Mouse (Mus musculus) kidney, postnatal 0 days (tissue): ENCODE measurements around the gene Mxi1. TPM values are rescaled to one million over a fixed set of nuclear protein-coding genes. Genes with fewer than 3 reads are reported as not detected.
A peak's percentile ranks its signal among the peaks of the same experiment; 100 is the strongest.

ENCODE experiments used
- ATAC-seq: fragments of 200-750 bp; cut with Nextera tagmentation; replicated peaks from 2 replicates; pipeline ENCODE4 v1.8.0; 2017; ENCODE audit warnings: low read depth, moderate number of reproducible peaks, moderate TSS enrichment, moderate library complexity; ENCODE audit not compliant: low FRiP score
- DNase-seq: peaks from one replicate; pipeline ENCODE4 v3.0.0-alpha.2; 2016; ENCODE audit warnings: low spot score
- H3K27ac ChIP-seq: fragments of 300-500 bp; sonication (generic); 2 replicates; pipeline ENCODE4 v1.5.1; 2014; ENCODE audit warnings: mild to moderate bottlenecking
- H3K27me3 ChIP-seq: fragments of 300-500 bp; sonication (generic); 2 replicates; pipeline ENCODE4 v1.6.1; 2014; ENCODE audit warnings: low read length, mixed read lengths; ENCODE audit not compliant: insufficient read depth
- H3K36me3 ChIP-seq: fragments of 300-500 bp; sonication (generic); 2 replicates; pipeline ENCODE4 v1.6.1; 2014; ENCODE audit warnings: low read length, mixed read lengths; ENCODE audit not compliant: insufficient read depth
- H3K4me1 ChIP-seq: fragments of 300-500 bp; sonication (generic); replicated peaks from 2 replicates; pipeline ENCODE4 v1.6.1; 2014; ENCODE audit warnings: antibody characterized with exemption, low read length, mixed read lengths; ENCODE audit not compliant: insufficient read depth
- H3K4me2 ChIP-seq: fragments of 300-500 bp; sonication (generic); 2 replicates; pipeline ENCODE4 v1.6.1; 2014; ENCODE audit warnings: mild to moderate bottlenecking, low read length, moderate library complexity, mixed read lengths
- H3K4me3 ChIP-seq: fragments of 300-500 bp; sonication (generic); replicated peaks from 2 replicates; pipeline ENCODE4 v1.5.1; 2014; ENCODE audit warnings: low read depth, low read length
- H3K9ac ChIP-seq: fragments of 300-500 bp; sonication (generic); 2 replicates; pipeline ENCODE4 v1.6.1; 2014; ENCODE audit warnings: low read depth, low read length
- H3K9me3 ChIP-seq: fragments of 300-500 bp; sonication (generic); replicated peaks from 2 replicates; pipeline ENCODE4 v1.6.1; 2016; ENCODE audit warnings: low read length, inconsistent platforms, mixed read lengths
- CTCF ChIP-seq: IDR thresholded peaks from 2 replicates; pipeline ENCODE4 v1.5.1; 2016; ENCODE audit warnings: antibody characterized with exemption, low read depth, mild to moderate bottlenecking, moderate library complexity
- WGBS: fragments of 180-500 bp; shearing (Covaris S2); extraction: QIAGEN DNeasy Blood & Tissue Kit; methylation state at CpG from one replicate; pipeline ENCODE4 v1.1.7; 2014; 5-methylcytosine and 5-hydroxymethylcytosine counted together
- polyA plus RNA-seq: library from polyadenylated mRNA; unstranded; fragments of >200 nt; fragmentation: Nextera tagmentation; extraction: Ambion mirVana; gene quantifications from 2 replicates; pipeline ENCODE4 v1.2.1, GENCODE M21; 2015

Gene Mxi1
- polyA plus RNA-seq, 1 experiment from 2014 or later = 55.0 TPM

DNA sequence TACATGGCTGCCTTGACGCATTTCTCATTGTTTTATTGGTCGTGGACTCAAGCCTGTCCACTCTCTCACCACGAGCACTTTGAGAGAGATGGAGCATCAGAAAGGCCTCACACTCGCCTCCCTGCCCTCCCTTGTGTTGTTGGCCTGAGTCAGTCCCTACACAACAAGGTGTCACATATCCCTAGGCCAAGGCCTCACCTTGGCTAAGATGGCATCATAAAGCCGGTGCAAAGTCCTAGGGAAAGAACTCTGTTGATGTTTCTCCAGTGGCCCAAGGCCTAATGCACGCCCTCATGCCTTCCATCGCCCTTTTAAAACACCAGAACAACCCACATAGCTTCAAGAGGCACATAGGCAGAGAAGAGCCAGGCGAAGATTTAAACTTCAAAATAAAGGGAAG is 30.1 kb upstream of the Mxi1 start:
- 79% methylated on average over 8 of the region's 8 CpGs for WGBS
- no peaks in the 10 kb centered on the region for H3K9me3 ChIP-seq
- H3K4me3 ChIP-seq = no peak overlapping the region
- no peaks in the 10 kb centered on the region; the same call in 1 of the 2 replicates for H3K4me1 ChIP-seq
- no peak for TF ChIP-seq CTCF
- DNase-seq (no peak), ATAC-seq (no peak)
- H3K27ac ChIP-seq = no peak overlapping the region
- H3K9ac ChIP-seq = no peak overlapping the region
- no peaks in the 10 kb centered on the region for H3K36me3 ChIP-seq
- H3K27me3 ChIP-seq = no peaks in the 10 kb centered on the region
- H3K4me2 ChIP-seq = no peak overlapping the region

DNA sequence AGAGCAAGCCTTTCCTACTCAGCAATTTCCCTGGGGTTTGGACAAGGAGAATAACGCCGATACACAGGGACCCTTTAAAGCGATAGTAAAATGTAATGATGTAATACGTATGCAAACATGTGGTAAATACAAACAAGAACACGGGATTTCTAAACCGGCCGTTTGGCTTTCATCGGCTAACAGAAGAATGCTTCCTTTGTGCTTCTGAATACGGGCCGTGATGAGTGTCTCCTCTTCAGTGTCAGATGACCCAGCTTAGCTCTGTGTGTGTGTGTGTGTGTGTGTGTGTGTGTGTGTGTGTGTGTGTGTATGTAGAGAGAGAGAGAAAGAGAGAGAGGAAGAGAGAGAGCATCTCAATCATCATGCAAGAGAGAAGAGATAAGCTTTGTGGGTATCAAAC is 27.7 kb upstream of the Mxi1 start:
- H3K27ac ChIP-seq = no peak overlapping the region
- TF ChIP-seq CTCF = no peak
- DNase-seq (no peak), ATAC-seq (no peak)
- H3K27me3 ChIP-seq = no peaks in the 10 kb centered on the region
- no peak overlapping the region for H3K9ac ChIP-seq
- no peaks in the 10 kb centered on the region for H3K36me3 ChIP-seq
- H3K9me3 ChIP-seq = no peaks in the 10 kb centered on the region
- 83% methylated on average over 10 of the region's 10 CpGs for WGBS
- H3K4me3 ChIP-seq = no peak overlapping the region
- no peaks in the 10 kb centered on the region for H3K4me1 ChIP-seq
- no peak overlapping the region for H3K4me2 ChIP-seq

GRCm38 (mm10) chr19:53283742-53284141 is 26.6 kb upstream of the Mxi1 start:
- no peak overlapping the region for H3K27ac ChIP-seq
- ATAC-seq (no peak), DNase-seq (no peak)
- H3K36me3 ChIP-seq = no peaks in the 10 kb centered on the region
- no peaks in the 10 kb centered on the region for H3K27me3 ChIP-seq
- no peaks in the 10 kb centered on the region for H3K9me3 ChIP-seq
- H3K4me1 ChIP-seq = no peaks in the 10 kb centered on the region
- WGBS = 78% methylated on average over 7 of the region's 7 CpGs
- H3K4me2 ChIP-seq = no peak overlapping the region
- H3K9ac ChIP-seq = no peak overlapping the region
- no peak for TF ChIP-seq CTCF
- no peak overlapping the region for H3K4me3 ChIP-seq

DNA sequence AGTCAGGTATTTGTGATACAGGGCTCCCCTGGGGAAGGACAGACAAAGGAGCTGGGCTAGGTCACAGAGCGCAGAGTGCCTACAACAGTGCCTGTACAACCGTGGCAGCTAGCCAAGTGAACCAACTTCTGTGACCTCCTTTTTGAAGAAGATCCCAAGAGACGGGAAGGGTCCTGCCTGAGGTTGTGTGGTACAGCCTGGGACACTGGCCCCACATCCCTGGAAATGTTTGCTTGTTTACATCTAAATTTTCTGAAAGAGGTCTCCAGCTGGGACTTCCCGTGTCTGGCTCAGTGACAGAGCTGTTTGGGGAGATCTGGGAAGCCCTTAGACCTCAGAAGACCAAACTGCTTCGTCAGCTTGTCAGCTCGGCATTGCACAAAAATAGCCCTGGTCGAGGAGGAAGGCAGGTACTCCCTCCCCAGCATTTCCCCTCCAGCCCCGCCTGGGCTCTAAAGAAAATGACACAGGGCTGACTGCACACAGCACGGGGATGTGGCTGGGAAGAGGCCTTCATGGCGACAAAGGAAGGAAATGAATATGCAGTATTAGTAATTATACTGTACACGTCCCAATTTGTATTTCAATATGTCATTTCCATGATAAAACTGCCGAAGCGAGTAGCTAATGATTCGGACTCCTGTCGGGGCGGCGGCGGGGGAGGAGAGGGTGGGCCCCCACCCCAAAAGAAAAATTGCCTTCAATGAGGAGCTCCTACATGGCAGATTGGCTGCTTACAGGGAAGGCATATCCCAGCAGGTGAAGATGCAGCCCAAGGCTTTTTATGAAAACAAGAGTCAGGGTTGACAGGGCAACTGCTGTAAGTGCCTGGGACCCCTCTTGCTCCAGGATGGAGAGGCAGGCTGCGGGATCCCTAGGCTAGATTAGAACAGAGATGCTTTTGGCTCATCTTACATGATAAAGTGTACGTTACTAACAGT is 25.8 kb upstream of the Mxi1 start:
- H3K4me2 ChIP-seq = no peak overlapping the region
- peak; percentile 22 for DNase-seq
- no peak overlapping the region for H3K27ac ChIP-seq
- no peaks in the 10 kb centered on the region for H3K36me3 ChIP-seq
- 36% methylated on average over 20 of the region's 20 CpGs for WGBS
- H3K4me1 ChIP-seq = no peaks in the 10 kb centered on the region
- H3K9me3 ChIP-seq = no peaks in the 10 kb centered on the region
- no peak overlapping the region for H3K4me3 ChIP-seq
- no peak for TF ChIP-seq CTCF
- H3K9ac ChIP-seq = no peak overlapping the region
- H3K27me3 ChIP-seq = no peaks in the 10 kb centered on the region
- ATAC-seq = no peak

- ATAC-seq = no peak
- no peak for DNase-seq
- no peak for TF ChIP-seq CTCF
- no peak overlapping the region for H3K4me2 ChIP-seq
- no peaks in the 10 kb centered on the region for H3K27me3 ChIP-seq
- no peaks in the 10 kb centered on the region for H3K36me3 ChIP-seq
- 79% methylated on average over 23 of the region's 23 CpGs for WGBS
- no peak overlapping the region for H3K4me3 ChIP-seq
- no peaks in the 10 kb centered on the region for H3K9me3 ChIP-seq
- H3K4me1 ChIP-seq = no peaks in the 10 kb centered on the region
- H3K9ac ChIP-seq = no peak overlapping the region
- no peak overlapping the region for H3K27ac ChIP-seq
Measured at GRCm38 (mm10) chr19:53296331-53297254, 13.7 kb upstream of the Mxi1 start.

GRCm38 (mm10) chr19:53299156-53299828 is 11.0 kb upstream of the Mxi1 start:
- H3K27me3 ChIP-seq = no peaks in the 10 kb centered on the region
- no peak for TF ChIP-seq CTCF
- no peaks in the 10 kb centered on the region for H3K4me1 ChIP-seq
- 56% methylated on average over 17 of the region's 17 CpGs for WGBS
- no peak overlapping the region for H3K9ac ChIP-seq
- H3K27ac ChIP-seq = no peak overlapping the region
- DNase-seq (no peak), ATAC-seq (no peak)
- H3K36me3 ChIP-seq = no peaks in the 10 kb centered on the region
- H3K9me3 ChIP-seq = no peaks in the 10 kb centered on the region
- H3K4me2 ChIP-seq = no peak overlapping the region
- no peak overlapping the region for H3K4me3 ChIP-seq
